Mouse (Mus musculus) liver, embryonic 11.5 days (tissue): ENCODE data around the gene Myrf. TPM values are rescaled to one million over a fixed set of nuclear protein-coding genes. Genes with fewer than 3 reads are reported as not detected.

ENCODE experiments used
- ATAC-seq: fragments of 200-750 bp; cut with Nextera tagmentation; replicated peaks from 2 replicates; pipeline ENCODE4 v1.8.0; 2017; ENCODE audit warnings: moderate number of reproducible peaks, mild to moderate bottlenecking, moderate TSS enrichment, moderate library complexity; ENCODE audit not compliant: low FRiP score
- DNase-seq: peaks from one replicate; pipeline ENCODE4 v3.0.0-alpha.2; 2017; ENCODE audit warnings: low spot score
- H3K27ac ChIP-seq: fragments of 300-500 bp; sonication (generic); 2 replicates; pipeline ENCODE4 v1.5.1; 2014; ENCODE audit warnings: mild to moderate bottlenecking, low read depth, low read length, control low read depth
- H3K27me3 ChIP-seq: fragments of 300-500 bp; sonication (generic); replicated peaks from 2 replicates; pipeline ENCODE4 v1.6.1; 2014; ENCODE audit warnings: low read length, mixed read lengths; ENCODE audit not compliant: control insufficient read depth, insufficient read depth
- H3K36me3 ChIP-seq: fragments of 300-500 bp; sonication (generic); 2 replicates; pipeline ENCODE4 v1.6.1; 2014; ENCODE audit warnings: mild to moderate bottlenecking, low read length, moderate library complexity, mixed read lengths; ENCODE audit not compliant: control insufficient read depth, insufficient read depth
- H3K4me1 ChIP-seq: fragments of 300-500 bp; sonication (generic); replicated peaks from 2 replicates; pipeline ENCODE4 v1.6.1; 2014; ENCODE audit warnings: low read length, mixed read lengths; ENCODE audit not compliant: control insufficient read depth, insufficient read depth
- H3K4me2 ChIP-seq: fragments of 300-500 bp; sonication (generic); 2 replicates; pipeline ENCODE4 v1.6.1; 2014; ENCODE audit warnings: mild to moderate bottlenecking, control low read depth, moderate library complexity
- H3K4me3 ChIP-seq: fragments of 300-500 bp; sonication (generic); 2 replicates; pipeline ENCODE4 v1.5.1; 2014; ENCODE audit warnings: low read depth, low read length, control low read depth
- H3K9ac ChIP-seq: fragments of 300-500 bp; sonication (generic); 2 replicates; pipeline ENCODE4 v1.6.1; 2014; ENCODE audit warnings: low read depth, low read length, control low read depth
- H3K9me3 ChIP-seq: fragments of 300-500 bp; sonication (generic); 2 replicates; pipeline ENCODE4 v1.6.1; 2016; ENCODE audit warnings: low read length, inconsistent platforms, mixed read lengths; ENCODE audit not compliant: control insufficient read depth
- WGBS: fragments of 180-500 bp; shearing (Covaris S2); extraction: QIAGEN DNeasy Blood & Tissue Kit; methylation state at CpG from one replicate; pipeline ENCODE4 v1.1.7; 2014; 5-methylcytosine and 5-hydroxymethylcytosine counted together
- polyA plus RNA-seq: library from polyadenylated mRNA; unstranded; fragments of >200 nt; fragmentation: Nextera tagmentation; extraction: Ambion mirVana; gene quantifications from 2 replicates; pipeline ENCODE4 v1.2.1, GENCODE M21; 2014

Myrf gene
- polyA plus RNA-seq, 1 experiment from 2014 or later, result 24.1 TPM

GRCm38 (mm10) chr19:10197130-10197529 lies 43.4 kb downstream of the Myrf start:
- H3K4me1 ChIP-seq, result no peaks in the 10 kb centered on the region
- ATAC-seq, result no peak
- DNase-seq, result no peak
- no peak overlapping the region for H3K4me3 ChIP-seq
- H3K9me3 ChIP-seq, result no peaks in the 10 kb centered on the region
- no peak overlapping the region for H3K9ac ChIP-seq
- no peak overlapping the region for H3K4me2 ChIP-seq
- 86% methylated on average over 4 of the region's 4 CpGs for WGBS
- no peak overlapping the region for H3K27ac ChIP-seq
- peaks cover 60% of the 10 kb centered on the region for H3K36me3 ChIP-seq
- no peaks in the 10 kb centered on the region for H3K27me3 ChIP-seq

GRCm38 (mm10) chr19:10195252-10195651 lies 45.3 kb downstream of the Myrf start:
- 80% methylated on average over 5 of the region's 5 CpGs for WGBS
- DNase-seq, result no peak

GRCm38 (mm10) chr19:10194337-10194736 lies 46.2 kb downstream of the Myrf start:
- no peak for DNase-seq
- Histone ChIP-seq H3K36me3 (peaks cover 59% of the 10 kb centered on the region), H3K4me2 (no peak overlapping the region), H3K27ac (no peak overlapping the region), H3K4me1 (peaks cover 6% of the 10 kb centered on the region), H3K9me3 (no peaks in the 10 kb centered on the region), H3K4me3 (no peak overlapping the region), H3K9ac (no peak overlapping the region), H3K27me3 (no peaks in the 10 kb centered on the region)
- 82% methylated on average over 11 of the region's 11 CpGs for WGBS
- ATAC-seq, result no peak

More at GRCm38 (mm10) chr19:10195252-10195651, 45.3 kb downstream of the Myrf start:
- H3K9ac ChIP-seq, result no peak overlapping the region
- no peaks in the 10 kb centered on the region for H3K9me3 ChIP-seq
- H3K27me3 ChIP-seq, result no peaks in the 10 kb centered on the region
- no peak overlapping the region for H3K4me3 ChIP-seq
- no peak overlapping the region for H3K4me2 ChIP-seq
- H3K36me3 ChIP-seq, result peaks cover 60% of the 10 kb centered on the region
- no peak overlapping the region for H3K27ac ChIP-seq
- H3K4me1 ChIP-seq, result peaks cover 6% of the 10 kb centered on the region
- no peak for ATAC-seq

- H3K27ac ChIP-seq, result peak overlapping the region; percentile 28; the same call in 1 of the 2 replicates
- no peak overlapping the region for H3K4me2 ChIP-seq
- H3K27me3 ChIP-seq, result no peaks in the 10 kb centered on the region
- ATAC-seq (no peak), DNase-seq (no peak)
- H3K36me3 ChIP-seq, result peaks cover 84% of the 10 kb centered on the region
- WGBS, result 48% methylated on average over 7 of the region's 7 CpGs
- H3K4me3 ChIP-seq, result no peak overlapping the region
- no peaks in the 10 kb centered on the region for H3K9me3 ChIP-seq
- peaks cover 6% of the 10 kb centered on the region for H3K4me1 ChIP-seq
- no peak overlapping the region for H3K9ac ChIP-seq
These were observed 49.2 kb downstream of the Myrf start for GRCm38 (mm10) chr19:10191326-10191725.

GRCm38 (mm10) chr19:10190796-10191195 lies 49.8 kb downstream of the Myrf start:
- 34% methylated on average over 2 of the region's 2 CpGs for WGBS
- Histone ChIP-seq H3K4me2 (no peak overlapping the region), H3K36me3 (peaks cover 84% of the 10 kb centered on the region), H3K4me3 (no peak overlapping the region), H3K9me3 (no peaks in the 10 kb centered on the region), H3K4me1 (peaks cover 6% of the 10 kb centered on the region), H3K9ac (no peak overlapping the region), H3K27ac (peak overlapping the region; percentile 28; the same call in 1 of the 2 replicates), H3K27me3 (no peaks in the 10 kb centered on the region)
- ATAC-seq (no peak; the same call in 1 of the 2 replicates), DNase-seq (peak; percentile 58)

- Histone ChIP-seq H3K36me3 (peaks cover 86% of the 10 kb centered on the region), H3K9ac (no peak overlapping the region), H3K9me3 (no peaks in the 10 kb centered on the region), H3K27me3 (no peaks in the 10 kb centered on the region), H3K4me2 (no peak overlapping the region), H3K4me1 (peaks cover 6% of the 10 kb centered on the region), H3K4me3 (no peak overlapping the region), H3K27ac (no peak overlapping the region)
- DNase-seq (no peak), ATAC-seq (no peak)
- WGBS, result 91% methylated on average over 8 of the region's 8 CpGs
These were observed 50.6 kb downstream of the Myrf start for GRCm38 (mm10) chr19:10189940-10190339.

- H3K9me3 ChIP-seq, result no peaks in the 10 kb centered on the region
- H3K4me1 ChIP-seq, result peaks cover 12% of the 10 kb centered on the region
- ATAC-seq (no peak), DNase-seq (no peak)
- no peaks in the 10 kb centered on the region for H3K27me3 ChIP-seq
- H3K4me3 ChIP-seq, result no peak overlapping the region
- H3K4me2 ChIP-seq, result no peak overlapping the region
- H3K36me3 ChIP-seq, result peaks cover 77% of the 10 kb centered on the region
- H3K9ac ChIP-seq, result no peak overlapping the region
- no peak overlapping the region for H3K27ac ChIP-seq
- WGBS, result 89% methylated on average over 6 of the region's 6 CpGs
These were observed 51.5 kb downstream of the Myrf start for GRCm38 (mm10) chr19:10189022-10189421.

- Histone ChIP-seq H3K36me3 (peaks cover 71% of the 10 kb centered on the region), H3K4me3 (no peak overlapping the region), H3K27ac (no peak overlapping the region), H3K9ac (no peak overlapping the region), H3K4me1 (peaks cover 15% of the 10 kb centered on the region), H3K4me2 (no peak overlapping the region), H3K9me3 (no peaks in the 10 kb centered on the region), H3K27me3 (no peaks in the 10 kb centered on the region)
- no peak for DNase-seq
- ATAC-seq, result no peak
- WGBS, result 88% methylated on average over 10 of the region's 10 CpGs
These were observed 52.2 kb downstream of the Myrf start for GRCm38 (mm10) chr19:10188281-10188811.

- no peak overlapping the region for H3K4me3 ChIP-seq
- H3K36me3 ChIP-seq, result peaks cover 58% of the 10 kb centered on the region
- no peak overlapping the region for H3K9ac ChIP-seq
- 91% methylated on average over 8 of the region's 8 CpGs for WGBS
- no peak overlapping the region for H3K4me2 ChIP-seq
- ATAC-seq, result no peak
- H3K9me3 ChIP-seq, result no peaks in the 10 kb centered on the region
- H3K4me1 ChIP-seq, result peaks cover 15% of the 10 kb centered on the region
- no peak for DNase-seq
- H3K27ac ChIP-seq, result no peak overlapping the region
- no peaks in the 10 kb centered on the region for H3K27me3 ChIP-seq
These were observed 54.0 kb downstream of the Myrf start for GRCm38 (mm10) chr19:10186569-10186968.
